Mouse (Mus musculus) heart, embryonic 16.5 days (tissue): ENCODE data around the gene Nrip3. TPM values are rescaled to one million over a fixed set of nuclear protein-coding genes. Genes with fewer than 3 reads are reported as not detected.
A peak's percentile ranks its signal among the peaks of the same experiment; 100 is the strongest.

Source experiments
- ATAC-seq: fragments of 200-750 bp; cut with Nextera tagmentation; replicated peaks from 2 replicates; pipeline ENCODE4 v1.8.0; 2017; ENCODE audit warnings: moderate number of reproducible peaks; ENCODE audit not compliant: insufficient read depth, low FRiP score; ENCODE audit errors: extremely low read depth
- H3K27ac ChIP-seq: fragments of 300-500 bp; sonication (generic); 2 replicates; pipeline ENCODE4 v1.5.1; 2014; ENCODE audit warnings: mild to moderate bottlenecking, low read length, control low read depth, moderate library complexity
- H3K27me3 ChIP-seq: fragments of 300-500 bp; sonication (generic); 2 replicates; pipeline ENCODE4 v1.6.1; 2014; ENCODE audit warnings: low read length, mixed read lengths; ENCODE audit not compliant: control insufficient read depth, insufficient read depth
- H3K36me3 ChIP-seq: fragments of 300-500 bp; sonication (generic); 2 replicates; pipeline ENCODE4 v1.6.1; 2014; ENCODE audit not compliant: control insufficient read depth, insufficient read depth
- H3K4me1 ChIP-seq: fragments of 300-500 bp; sonication (generic); 2 replicates; pipeline ENCODE4 v1.6.1; 2014; ENCODE audit warnings: low read length, mixed read lengths; ENCODE audit not compliant: control insufficient read depth, insufficient read depth
- H3K4me2 ChIP-seq: fragments of 300-500 bp; sonication (generic); 2 replicates; pipeline ENCODE4 v1.6.1; 2014; ENCODE audit warnings: low read depth, mild to moderate bottlenecking, control low read depth, low read length
- H3K4me3 ChIP-seq: fragments of 300-500 bp; sonication (generic); 2 replicates; pipeline ENCODE4 v1.5.1; 2014; ENCODE audit warnings: mild to moderate bottlenecking, control low read depth, low read length
- H3K9ac ChIP-seq: fragments of 300-500 bp; sonication (generic); 2 replicates; pipeline ENCODE4 v1.6.1; 2014; ENCODE audit warnings: low read length, control low read depth
- H3K9me3 ChIP-seq: fragments of 300-500 bp; sonication (generic); replicated peaks from 2 replicates; pipeline ENCODE4 v1.6.1; 2016; ENCODE audit warnings: low read length; ENCODE audit not compliant: control insufficient read depth
- WGBS: fragments of 180-500 bp; shearing (Covaris S2); extraction: QIAGEN DNeasy Blood & Tissue Kit; methylation state at CpG from one replicate; pipeline ENCODE4 v1.1.7; 2014; 5-methylcytosine and 5-hydroxymethylcytosine counted together
- polyA plus RNA-seq: library from polyadenylated mRNA; unstranded; fragments of >200 nt; fragmentation: Nextera tagmentation; extraction: Ambion mirVana; gene quantifications from 2 replicates; pipeline ENCODE4 v1.2.1, GENCODE M21; 2015

The Nrip3 gene
- polyA plus RNA-seq, 1 experiment from 2014 or later = 0.53 TPM

DNA sequence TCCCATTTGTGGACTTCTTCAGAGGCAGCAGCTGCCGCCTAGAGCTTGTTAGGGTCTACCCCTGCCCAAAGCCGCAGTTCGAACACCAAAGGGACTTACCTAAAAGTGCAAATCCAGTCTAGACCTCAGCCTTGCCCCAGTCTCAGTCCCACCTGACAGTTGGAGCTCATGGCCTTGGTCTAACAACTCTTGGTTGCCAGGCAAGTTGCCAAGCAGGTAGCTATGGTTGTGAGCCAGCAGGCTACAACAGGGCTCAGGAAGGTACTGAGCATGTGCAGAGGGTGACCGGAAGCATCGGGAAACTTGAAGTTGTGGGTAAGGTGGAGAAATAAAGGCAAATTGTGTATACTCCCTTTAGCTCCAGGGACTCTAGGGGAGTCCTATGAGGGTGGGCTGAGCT is 58.1 kb downstream of the Nrip3 start, which contains the start of gene BC051019:
Gene BC051019 (minus strand): TSS at position 154 of the 400 bp plus-strand sequence.
- no peaks in the 10 kb centered on the region; the same call in 1 of the 2 replicates for H3K4me1 ChIP-seq
- no peak within 1 kb of the TSS for H3K4me3 ChIP-seq
- no peak for ATAC-seq
- no peak within 1 kb of the TSS for H3K27ac ChIP-seq
- no peaks in the 10 kb centered on the region for H3K36me3 ChIP-seq
- H3K9ac ChIP-seq = no peak within 1 kb of the TSS
- no peaks in the 10 kb centered on the region for H3K27me3 ChIP-seq
- peaks cover 3% of the 10 kb centered on the region for H3K9me3 ChIP-seq
- WGBS = 86% methylated on average over 5 of the region's 5 CpGs
- H3K4me2 ChIP-seq = no peak within 1 kb of the TSS

DNA sequence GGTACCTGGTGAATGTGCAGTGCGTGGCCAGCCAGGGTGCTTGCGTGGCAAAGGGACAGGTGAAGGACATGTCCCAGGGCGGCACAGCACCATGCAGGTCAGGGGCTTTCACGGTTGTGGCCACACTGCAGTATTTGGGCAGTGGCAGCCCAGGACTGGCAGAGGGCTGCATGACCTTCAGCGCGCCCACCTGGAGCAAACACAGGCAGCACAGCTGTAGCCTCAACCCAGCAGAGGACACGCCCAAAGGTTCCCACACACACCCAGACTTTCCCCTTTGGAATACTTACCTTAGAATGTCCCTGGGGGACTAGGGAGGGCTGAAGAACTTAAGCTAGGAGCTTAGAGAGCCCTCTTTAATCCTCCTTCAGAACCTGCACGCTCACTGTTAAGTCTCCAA is 58.7 kb downstream of the Nrip3 start:
- Histone ChIP-seq H3K4me2 (no peak overlapping the region), H3K36me3 (no peaks in the 10 kb centered on the region), H3K27ac (no peak overlapping the region), H3K27me3 (no peaks in the 10 kb centered on the region), H3K9me3 (peaks cover 3% of the 10 kb centered on the region), H3K4me1 (no peaks in the 10 kb centered on the region), H3K9ac (no peak overlapping the region), H3K4me3 (no peak overlapping the region)
- WGBS = 93% methylated on average over 8 of the region's 8 CpGs
- no peak for ATAC-seq

DNA sequence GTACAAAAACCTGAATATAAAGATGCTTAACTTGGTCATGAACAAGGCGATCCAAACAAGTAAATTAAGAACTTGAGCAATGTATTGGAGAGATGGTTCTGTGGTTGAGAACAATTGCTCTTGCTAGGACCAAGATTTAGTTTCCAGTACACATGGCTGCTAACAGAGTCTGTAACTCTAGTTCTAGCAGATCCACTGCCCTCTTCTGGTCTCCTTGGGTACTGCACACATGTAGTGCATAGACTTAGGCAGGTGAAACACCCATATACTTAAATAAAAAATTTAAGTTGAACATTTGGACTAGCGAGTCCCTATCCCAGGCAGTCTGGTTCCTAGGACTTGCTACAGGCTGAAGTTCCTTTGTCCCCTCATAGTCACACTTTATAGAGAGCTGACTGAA is 59.2 kb downstream of the Nrip3 start:
- H3K36me3 ChIP-seq = no peaks in the 10 kb centered on the region
- peaks cover 3% of the 10 kb centered on the region for H3K9me3 ChIP-seq
- no peak overlapping the region for H3K27ac ChIP-seq
- H3K9ac ChIP-seq = no peak overlapping the region
- ATAC-seq = no peak
- H3K4me1 ChIP-seq = no peaks in the 10 kb centered on the region
- no peaks in the 10 kb centered on the region for H3K27me3 ChIP-seq
- WGBS = 99% methylated on average over 2 of the region's 2 CpGs
- H3K4me3 ChIP-seq = no peak overlapping the region
- H3K4me2 ChIP-seq = no peak overlapping the region

DNA sequence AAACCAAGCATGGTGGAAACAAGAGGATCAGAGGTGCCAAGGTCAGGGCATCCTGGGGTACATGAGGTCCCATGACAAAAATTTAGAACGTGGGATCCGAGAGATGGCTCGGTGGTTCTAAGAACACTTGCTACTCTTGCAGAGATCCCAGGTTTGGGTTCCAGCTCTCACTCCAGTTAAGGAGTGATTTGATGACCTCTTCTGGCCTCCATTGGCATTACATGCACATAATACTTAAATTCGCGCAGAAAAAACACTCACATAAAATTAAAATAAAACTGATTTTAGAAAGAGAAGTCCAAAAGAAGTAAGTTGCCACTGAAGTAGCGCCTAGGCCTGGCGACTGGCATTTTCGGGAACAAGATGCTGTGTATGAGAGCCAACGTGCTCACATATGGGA is 62.5 kb downstream of the Nrip3 start:
- WGBS = 59% methylated on average over 9 of the region's 9 CpGs
- Histone ChIP-seq H3K4me3 (no peak overlapping the region), H3K27me3 (no peaks in the 10 kb centered on the region), H3K4me2 (no peak overlapping the region), H3K9ac (no peak overlapping the region), H3K27ac (no peak overlapping the region), H3K36me3 (no peaks in the 10 kb centered on the region), H3K4me1 (no peaks in the 10 kb centered on the region), H3K9me3 (peaks cover 3% of the 10 kb centered on the region)
- no peak for ATAC-seq

DNA sequence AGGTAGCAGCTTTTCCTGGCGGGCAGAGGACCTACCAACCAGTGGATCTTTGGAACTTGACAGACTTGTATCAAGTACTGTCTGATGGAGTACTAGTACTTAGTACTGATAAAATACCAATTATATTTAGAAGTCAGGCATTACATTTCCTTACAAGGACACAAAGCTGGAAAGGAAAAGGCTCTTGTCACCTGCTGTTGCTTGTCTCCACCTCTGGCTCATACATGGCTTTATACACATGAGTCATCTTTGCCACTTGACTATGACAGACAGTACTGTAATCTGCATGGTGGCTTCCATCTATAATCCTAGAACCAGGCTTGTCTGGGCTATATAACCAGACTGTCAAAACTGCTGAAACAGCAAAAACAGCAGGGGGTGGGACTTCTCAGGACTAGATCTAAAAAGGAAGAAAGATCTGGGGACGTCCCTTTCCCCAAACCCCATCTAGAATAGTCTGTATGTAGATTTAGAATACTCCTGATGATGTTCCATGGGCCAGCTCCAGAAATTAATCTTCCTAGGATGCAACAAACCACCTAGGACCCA is 68.3 kb downstream of the Nrip3 start:
- H3K9me3 ChIP-seq = no peaks in the 10 kb centered on the region
- no peaks in the 10 kb centered on the region for H3K27me3 ChIP-seq
- H3K9ac ChIP-seq = no peak overlapping the region
- 80% methylated on average over 2 of the region's 2 CpGs for WGBS
- H3K27ac ChIP-seq = no peak overlapping the region
- ATAC-seq = no peak
- H3K4me2 ChIP-seq = no peak overlapping the region
- H3K36me3 ChIP-seq = peaks cover 21% of the 10 kb centered on the region
- H3K4me1 ChIP-seq = peaks cover 17% of the 10 kb centered on the region
- H3K4me3 ChIP-seq = no peak overlapping the region

DNA sequence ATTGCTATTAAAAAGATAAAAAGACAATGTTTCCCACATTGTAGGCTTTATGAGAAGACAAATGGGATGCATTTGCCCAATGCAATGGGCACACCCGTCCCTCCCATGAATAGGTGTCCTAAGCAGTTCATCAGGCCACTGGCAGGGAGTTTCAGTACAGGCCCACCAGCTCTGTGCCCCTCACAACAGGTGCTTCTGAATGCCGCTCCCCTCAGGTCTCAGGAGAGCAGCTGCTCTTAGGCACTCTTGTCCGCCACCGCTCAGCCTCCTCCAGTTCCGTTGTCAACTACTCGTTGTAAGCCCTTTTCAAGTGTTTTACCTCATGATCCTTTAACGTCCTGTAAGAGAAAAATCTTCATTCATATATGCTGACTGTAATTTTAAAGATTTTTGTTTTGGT is 69.6 kb downstream of the Nrip3 start:
- peaks cover 30% of the 10 kb centered on the region for H3K4me1 ChIP-seq
- no peak overlapping the region for H3K4me3 ChIP-seq
- no peaks in the 10 kb centered on the region for H3K27me3 ChIP-seq
- no peak for ATAC-seq
- no peak overlapping the region for H3K4me2 ChIP-seq
- 84% methylated on average over 7 of the region's 7 CpGs for WGBS
- no peak overlapping the region for H3K27ac ChIP-seq
- H3K9ac ChIP-seq = no peak overlapping the region
- H3K9me3 ChIP-seq = no peaks in the 10 kb centered on the region
- H3K36me3 ChIP-seq = peaks cover 24% of the 10 kb centered on the region

DNA sequence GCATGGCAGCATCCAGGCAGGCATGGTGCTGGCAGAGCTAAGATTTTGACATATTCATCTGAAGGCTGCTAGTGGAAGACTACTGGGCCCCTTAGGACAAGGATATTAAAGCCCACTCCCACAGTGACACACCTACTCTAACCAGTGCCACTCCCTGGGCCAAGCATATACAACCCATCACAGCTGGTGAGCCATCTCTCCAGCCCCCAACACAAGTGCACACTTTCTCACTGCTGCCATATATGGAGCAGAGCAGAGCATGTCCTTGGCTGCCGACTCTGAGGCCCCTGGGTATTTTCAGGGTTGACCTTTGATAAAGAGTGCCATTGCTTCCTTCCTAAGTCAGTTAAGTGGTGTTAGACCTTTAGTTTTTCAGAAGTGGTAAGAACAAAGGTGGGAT is 71.8 kb downstream of the Nrip3 start:
- no peak for ATAC-seq
- Histone ChIP-seq H3K36me3 (peaks cover 24% of the 10 kb centered on the region), H3K27ac (peak overlapping the region; percentile 88; the same call in 1 of the 2 replicates), H3K4me3 (no peak overlapping the region), H3K4me2 (no peak overlapping the region), H3K4me1 (peaks cover 31% of the 10 kb centered on the region), H3K27me3 (no peaks in the 10 kb centered on the region), H3K9ac (no peak overlapping the region), H3K9me3 (no peaks in the 10 kb centered on the region)
- 21% methylated on average over 1 of the region's 1 CpGs for WGBS

DNA sequence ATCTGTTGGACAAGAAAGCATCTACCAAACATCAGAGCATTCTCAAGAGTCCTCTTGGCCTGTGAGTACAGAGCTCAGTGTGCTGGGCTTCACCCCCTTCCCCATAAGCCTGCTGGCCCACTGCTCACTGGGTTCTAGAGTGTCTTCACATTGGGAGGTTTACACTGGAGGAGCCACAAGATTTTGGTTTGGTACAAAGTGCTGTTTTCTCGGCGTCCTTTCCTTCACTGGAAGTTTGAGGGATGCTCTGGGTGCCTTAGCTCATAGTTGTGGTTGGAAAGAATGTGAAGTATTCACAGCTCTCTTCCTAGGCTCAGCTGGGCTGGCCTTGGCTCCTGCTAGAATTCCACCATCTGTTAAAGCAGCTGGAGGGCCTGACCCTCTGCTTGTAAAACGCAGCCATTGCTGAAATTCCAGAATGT is 72.9 kb downstream of the Nrip3 start:
- H3K9me3 ChIP-seq = no peaks in the 10 kb centered on the region
- peak; percentile 70; the same call in 1 of the 2 replicates for ATAC-seq
- peak overlapping the region; percentile 88 for H3K27ac ChIP-seq
- WGBS = 18% methylated on average over 3 of the region's 3 CpGs
- peak overlapping the region; percentile 36 for H3K4me2 ChIP-seq
- no peaks in the 10 kb centered on the region for H3K27me3 ChIP-seq
- peaks cover 35% of the 10 kb centered on the region for H3K4me1 ChIP-seq
- peaks cover 24% of the 10 kb centered on the region for H3K36me3 ChIP-seq
- no peak overlapping the region for H3K4me3 ChIP-seq
- no peak overlapping the region for H3K9ac ChIP-seq
